Mouse (Mus musculus): ENCODE measurements around the gene Plekhg3. TPM values are rescaled to one million over a fixed set of nuclear protein-coding genes. Genes with fewer than 3 reads are reported as not detected.

Gene Plekhg3
- total RNA-seq, 2 experiments from 2014 or later, result 22.7 to 24.6 TPM

DNA sequence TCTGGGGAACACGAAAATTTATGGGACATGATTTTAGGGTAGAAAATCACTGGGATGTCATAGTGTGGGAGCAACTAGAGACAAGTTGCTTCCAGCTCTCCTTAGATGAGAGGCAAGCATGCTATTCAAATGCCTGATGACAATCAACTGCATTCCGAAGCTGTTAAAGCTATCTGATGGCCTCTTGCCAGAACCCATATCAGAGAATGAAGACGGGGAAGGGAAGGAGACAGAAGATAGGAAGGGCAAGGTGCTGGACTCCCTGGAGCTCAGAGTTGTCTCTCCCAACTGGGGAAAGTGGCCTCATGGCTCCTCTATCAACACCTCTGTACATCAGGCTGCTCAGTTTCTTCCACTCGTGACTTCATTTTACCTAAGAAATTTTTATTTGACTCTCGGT lies 7.0 kb upstream of the Plekhg3 start:
- intact Hi-C loops (cut with DNase I), result no loop called here

DNA sequence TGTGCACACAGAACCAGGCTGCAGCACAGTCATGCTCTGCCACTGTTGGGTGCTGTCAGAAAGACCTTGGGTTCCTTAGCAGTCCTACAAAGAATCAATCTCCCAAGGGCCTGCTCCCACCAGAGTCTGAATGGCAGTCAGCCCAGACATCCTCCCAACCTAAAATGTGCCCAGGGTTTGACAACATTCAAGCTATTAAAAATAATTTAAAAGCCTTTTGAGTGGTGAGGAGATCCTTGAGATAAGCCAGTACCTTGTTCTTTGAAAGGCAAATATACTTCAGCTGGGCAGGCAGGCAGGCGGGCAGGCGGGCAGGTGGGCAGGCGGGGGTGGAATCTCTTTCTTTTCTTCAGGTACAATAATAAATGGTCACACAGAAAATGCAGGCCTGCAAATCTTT lies 5.8 kb upstream of the Plekhg3 start:
- intact Hi-C loops (cut with DNase I), result no loop called here
- DNase-seq, result no peak

More for the DNA sequence above, 7.0 kb upstream of the Plekhg3 start:
- no peak for DNase-seq

DNA sequence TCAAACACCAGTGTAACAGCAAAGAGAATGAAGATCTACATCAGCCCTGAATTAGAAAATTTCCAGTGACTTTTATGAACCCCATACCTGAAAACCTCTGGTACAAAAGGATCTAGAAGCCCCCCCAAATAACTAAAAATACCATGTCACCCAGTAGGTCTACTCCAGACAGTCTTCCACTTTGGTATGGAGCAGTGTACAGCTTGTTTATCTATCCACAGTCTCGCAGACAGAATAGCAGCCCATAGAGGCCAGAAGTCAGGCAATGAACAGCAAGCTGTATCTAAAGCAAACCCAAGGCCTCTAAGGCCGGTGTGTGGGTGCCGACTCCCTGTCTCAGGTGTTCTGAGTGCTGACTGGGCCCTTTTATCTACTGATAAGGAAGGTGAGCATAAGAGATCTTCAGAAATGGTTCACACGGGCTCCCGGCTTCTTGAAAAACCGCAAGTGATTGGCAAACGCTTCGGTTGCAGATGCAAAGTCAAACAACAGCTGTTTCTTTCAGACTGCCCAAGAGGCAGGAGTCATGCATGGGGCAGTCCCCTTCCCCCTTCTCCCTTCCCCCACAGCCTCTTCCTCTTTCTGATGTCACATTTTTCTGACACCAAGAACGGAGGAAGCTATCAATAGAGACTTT lies 3.3 kb upstream of the Plekhg3 start:
- DNase-seq, result no peak
- intact Hi-C loops (cut with DNase I), result no loop called here

DNA sequence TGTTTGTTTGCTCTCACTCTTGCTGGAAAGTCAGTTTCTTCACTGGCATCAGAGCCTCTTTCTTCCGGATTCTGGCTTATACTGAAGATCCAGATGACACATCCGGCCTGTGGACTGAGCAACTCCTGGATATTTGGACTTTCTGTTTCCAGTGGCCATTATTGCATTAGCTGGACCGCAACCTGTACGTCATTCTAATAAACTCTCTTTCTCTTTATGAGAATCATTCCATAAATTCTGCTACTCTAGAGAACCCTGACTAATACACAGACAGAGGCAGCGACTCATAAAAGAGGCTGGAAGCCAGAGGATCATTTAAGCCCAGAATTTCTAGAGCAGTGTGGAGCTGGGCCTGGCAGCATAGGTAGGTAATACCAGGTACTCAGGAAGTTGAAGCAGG lies 1.9 kb upstream of the Plekhg3 start:
- DNase-seq, result no peak
- intact Hi-C loops (cut with DNase I), result no loop called here

DNA sequence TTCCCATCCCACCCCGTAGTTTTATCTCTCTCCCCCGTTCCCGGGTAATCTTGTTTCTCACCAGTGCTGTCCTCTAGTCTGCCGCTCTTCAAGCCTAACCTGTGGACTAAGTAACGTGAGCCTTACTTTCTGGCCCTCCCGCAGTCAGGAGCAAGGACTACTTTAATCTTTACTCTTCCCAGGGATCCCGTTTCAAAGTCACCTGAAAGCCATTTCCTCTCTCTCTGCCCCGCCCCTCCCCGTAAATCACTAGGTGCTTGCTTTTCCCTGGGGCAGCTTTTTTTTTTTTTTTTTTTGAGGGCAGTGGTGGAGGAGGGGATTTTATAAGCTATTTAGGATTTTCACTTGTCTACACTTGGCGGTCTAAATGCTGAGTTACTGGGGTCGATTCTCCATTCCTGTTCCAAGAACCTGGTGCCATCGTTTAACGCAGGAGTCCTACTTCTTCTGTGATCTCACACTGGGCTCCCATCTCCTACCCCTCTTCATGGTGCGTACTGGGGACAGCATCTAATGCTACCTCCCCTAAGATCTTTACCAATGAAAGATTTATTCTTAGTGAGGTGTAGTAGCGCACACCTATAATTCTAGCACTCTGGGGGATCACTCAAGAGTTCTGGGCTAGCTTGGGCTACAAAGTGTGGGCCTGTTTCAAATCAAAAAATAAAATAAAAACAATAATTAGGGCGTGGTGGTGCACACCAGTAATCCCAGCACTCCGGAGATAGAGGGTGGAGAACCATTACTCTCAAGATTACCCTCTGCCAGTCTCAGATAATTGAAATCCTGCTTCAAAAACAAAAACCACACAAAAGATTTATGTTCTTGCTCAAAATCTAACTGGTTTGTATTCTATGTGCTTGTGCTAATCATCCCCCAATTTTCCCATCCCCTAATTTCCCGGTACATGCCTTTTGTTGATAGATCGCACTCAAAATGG lies 1.6 kb downstream of the Plekhg3 start:
- no peak for DNase-seq
- intact Hi-C loops (cut with DNase I), result loop anchor here (2.0 kb wide), 1 partner anchor 13 kb away; no protein-coding TSS in a partner anchor

DNA sequence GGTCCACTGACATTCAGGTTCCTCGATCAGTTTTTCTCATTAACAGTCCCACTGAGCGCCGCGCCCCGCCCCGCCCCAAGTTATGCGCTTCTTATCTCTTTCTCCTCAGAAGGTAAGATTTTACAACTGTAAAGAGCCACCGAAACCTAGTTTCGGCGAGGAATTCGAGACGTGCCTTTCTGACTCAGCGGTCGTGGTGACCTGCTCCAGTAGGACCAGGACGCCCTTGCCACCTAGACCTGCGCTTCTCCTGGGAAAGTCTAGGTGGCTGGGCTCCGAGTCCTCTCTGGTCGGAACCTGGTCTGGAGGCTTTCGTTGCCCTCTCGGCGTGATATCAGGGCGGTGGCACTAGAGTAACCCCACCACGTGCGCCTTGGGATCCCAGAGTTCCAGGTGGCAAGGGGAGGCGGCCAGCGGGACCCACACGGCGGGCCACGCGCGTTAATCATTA lies 2.3 kb downstream of the Plekhg3 start:
- intact Hi-C loops (cut with DNase I), result loop anchor here (2.0 kb wide), 1 partner anchor 14 kb away; no protein-coding TSS in a partner anchor
- DNase-seq, result no peak

DNA sequence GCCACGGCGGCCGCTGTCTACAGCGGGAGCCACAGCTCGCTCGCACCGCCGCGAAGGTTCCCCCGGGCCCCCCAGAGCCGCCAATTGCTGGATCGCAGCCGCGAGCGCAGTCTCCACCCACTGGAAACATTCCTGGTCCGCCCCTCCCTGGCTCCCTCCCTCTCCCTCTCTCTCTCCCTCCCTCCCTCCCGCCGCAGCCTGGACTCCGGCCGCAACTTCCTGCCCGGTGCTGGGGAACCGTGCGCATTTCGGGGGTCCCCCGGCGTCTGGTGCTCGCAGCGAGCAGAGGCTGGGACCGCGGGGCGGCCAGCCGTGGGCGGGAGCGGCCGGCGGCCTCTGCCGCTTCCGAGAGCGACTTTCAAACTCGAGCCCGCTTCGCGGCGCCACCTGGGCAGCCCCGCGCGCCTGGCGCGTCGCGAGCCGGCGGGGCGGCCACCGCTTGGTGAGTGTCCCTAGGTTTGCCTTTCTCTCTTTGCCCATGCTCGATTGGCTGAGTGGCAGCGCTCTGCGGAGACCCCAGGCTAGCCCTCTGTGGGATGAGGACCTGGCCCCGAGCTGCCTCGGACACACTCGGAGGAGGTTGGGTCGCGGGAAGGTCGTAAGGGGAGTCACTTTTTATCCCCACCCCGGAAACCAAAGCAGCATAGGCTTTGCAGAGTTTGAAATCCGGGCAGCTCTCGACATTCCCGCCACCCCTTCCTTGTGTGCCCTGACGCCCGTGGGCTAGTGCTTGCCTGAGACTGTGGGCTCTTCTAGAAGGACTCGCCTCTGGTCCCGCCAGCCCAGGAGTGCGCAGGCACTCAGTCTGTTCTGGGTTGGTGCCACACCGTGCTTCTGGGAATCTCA lies 2.9 kb downstream of the Plekhg3 start:
- peak; percentile 84 to 86 for DNase-seq
- intact Hi-C loops (cut with DNase I), result loop anchor here (2.0 kb wide), 1 partner anchor 15 kb away; no protein-coding TSS in a partner anchor

DNA sequence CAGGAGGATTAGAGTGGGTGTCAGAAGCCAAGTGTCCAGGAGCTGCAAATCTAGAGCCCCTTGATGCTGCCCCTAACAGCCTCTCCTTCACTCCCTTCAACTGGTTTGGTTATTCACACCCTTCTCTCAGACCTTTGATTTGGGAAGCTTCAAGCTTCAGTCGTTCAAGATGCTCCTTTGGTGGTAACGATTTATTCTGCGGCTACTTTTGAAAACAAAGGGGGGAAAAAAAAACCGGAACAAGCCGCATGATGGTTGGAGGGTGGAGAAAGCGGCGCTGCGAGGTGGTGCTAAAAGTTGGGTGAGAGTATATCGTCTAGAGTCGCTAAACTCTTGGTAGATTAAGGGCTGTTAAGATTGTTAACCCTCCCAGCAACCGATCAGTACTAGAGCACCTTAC lies 3.5 kb downstream of the Plekhg3 start:
- intact Hi-C loops (cut with DNase I), result no loop called here
- peak in 1 of 2 experiments; percentile 48 for DNase-seq

DNA sequence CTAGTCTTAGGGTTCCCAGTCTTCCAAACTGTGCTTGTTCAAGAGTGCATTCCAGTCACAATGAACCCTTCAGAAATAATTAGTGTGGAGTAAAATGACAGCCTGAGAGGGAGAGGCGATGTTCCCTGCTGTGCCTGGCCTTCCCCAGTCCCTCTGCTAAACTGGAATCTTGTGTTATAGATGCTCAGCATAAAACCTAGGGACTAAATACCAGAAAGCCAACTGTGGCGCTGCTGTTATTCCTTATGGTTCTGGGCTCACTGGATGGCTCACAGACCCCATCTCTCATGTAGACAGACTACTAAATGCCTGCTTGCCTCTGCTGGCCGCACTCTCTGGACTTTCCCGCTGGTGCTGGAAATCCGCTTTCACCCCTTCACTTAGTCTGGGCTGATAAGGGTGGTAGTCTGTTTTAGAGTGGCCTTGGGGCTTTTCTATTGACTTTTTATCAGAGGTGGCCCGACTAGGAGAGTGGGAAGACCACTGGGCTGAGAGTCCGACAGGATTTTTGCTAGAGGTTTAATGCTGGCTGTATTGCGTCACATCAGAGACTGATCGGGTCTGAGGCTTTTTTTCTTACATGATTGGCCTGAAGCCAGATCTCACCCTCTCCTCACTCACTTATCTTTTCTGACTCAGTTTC lies 4.1 kb downstream of the Plekhg3 start:
- DNase-seq, result peak in 1 of 2 experiments; percentile 47

DNA sequence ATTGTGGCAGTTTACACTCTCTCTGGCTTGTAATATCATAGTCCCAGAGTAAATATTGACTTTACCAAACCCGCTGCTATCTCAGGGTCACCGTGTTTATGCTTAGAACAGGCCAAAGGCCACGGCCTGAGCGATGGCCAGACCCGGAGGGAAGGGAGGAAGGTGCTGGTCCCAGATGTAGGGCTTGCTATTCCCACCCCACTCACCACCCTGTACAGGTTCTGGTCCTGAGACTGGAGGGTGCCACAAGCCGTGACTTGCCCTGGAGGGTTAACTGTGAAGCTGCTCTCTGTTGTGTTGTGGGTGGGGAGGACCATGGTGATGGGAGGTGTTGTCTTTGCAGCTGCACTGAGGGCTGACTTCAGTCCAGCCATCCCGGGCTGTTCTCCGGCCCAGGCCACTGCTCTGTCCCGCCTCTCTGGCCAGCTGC lies 4.8 kb downstream of the Plekhg3 start:
- DNase-seq, result peak; percentile 65 to 70
- intact Hi-C loops (cut with DNase I), result loop anchor here (1.0 kb wide), 1 partner anchor 39 kb away; no protein-coding TSS in a partner anchor

More for the DNA sequence above, 4.1 kb downstream of the Plekhg3 start:
- intact Hi-C loops (cut with DNase I), result loop anchor here (1.0 kb wide), 1 partner anchor 38 kb away; no protein-coding TSS in a partner anchor

DNA sequence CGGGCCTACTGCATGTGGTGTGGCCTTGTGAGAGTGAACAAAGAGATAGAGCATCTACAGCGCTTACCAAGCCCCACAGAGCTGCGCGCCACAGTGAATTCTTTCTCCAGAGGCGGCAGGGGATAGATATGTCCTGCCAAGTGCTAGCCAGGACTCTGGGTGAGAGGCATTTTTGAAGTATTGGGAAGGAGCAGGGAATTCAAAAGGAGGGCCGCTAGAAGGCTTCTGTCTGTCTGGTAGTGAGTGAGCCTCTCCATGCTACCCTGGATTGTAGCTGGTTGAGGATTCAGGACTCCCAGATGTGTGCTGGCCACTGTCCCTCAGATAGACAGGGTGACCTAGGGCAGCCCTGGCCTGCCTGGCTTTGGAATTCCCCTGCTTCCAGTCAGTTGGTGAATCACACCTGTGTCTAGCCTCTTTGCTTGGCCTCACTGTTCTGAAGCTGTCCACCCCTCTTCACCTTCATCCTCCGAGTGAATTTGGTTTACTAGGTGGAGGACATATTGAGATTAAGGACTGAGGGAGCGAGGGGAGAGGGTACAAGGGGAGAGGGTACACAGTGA lies 6.0 kb downstream of the Plekhg3 start:
- intact Hi-C loops (cut with DNase I), result no loop called here
- DNase-seq, result peak in 1 of 2 experiments; percentile 35

DNA sequence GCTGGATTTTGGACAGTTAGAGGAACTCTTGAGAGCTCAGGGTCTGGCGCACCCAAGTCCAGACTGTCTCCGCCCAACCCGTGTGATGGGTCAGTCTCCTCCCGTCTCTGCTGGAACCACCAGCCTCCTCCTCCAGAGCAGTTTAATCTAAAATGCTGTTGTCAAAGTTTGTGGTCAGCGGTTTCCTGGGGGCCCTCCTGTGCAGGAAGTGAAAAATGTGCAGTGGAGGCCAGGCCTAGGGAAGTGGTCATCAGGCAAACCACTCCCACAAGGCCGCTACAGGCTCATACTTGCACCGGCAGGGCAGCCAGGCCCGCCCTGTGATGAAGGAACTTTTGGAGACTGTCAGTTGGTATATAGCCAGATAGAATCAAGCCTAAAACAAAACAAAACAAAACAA lies 6.7 kb downstream of the Plekhg3 start:
- peak; percentile 68 to 69 for DNase-seq
- intact Hi-C loops (cut with DNase I), result no loop called here

DNA sequence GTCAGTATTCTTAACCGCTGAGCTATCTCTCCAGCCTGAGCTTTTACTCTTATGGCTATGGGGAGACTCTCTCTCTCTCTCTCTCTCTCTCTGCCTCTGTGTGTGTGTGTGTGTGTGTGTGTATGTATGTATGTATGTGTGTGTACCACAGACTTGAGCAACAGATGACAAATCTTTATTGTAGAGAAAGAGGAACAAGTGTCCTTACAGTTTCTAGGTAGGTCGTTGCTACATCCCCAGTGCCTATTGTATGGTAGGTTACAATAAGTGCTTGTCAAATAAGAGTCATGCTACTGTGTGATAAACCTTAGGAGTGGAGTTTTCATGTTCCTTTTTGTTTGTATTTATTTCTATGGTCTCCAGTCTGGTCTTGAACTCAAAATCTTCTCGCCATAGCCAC lies 9.5 kb downstream of the Plekhg3 start:
- no peak for DNase-seq
- intact Hi-C loops (cut with DNase I), result no loop called here

DNA sequence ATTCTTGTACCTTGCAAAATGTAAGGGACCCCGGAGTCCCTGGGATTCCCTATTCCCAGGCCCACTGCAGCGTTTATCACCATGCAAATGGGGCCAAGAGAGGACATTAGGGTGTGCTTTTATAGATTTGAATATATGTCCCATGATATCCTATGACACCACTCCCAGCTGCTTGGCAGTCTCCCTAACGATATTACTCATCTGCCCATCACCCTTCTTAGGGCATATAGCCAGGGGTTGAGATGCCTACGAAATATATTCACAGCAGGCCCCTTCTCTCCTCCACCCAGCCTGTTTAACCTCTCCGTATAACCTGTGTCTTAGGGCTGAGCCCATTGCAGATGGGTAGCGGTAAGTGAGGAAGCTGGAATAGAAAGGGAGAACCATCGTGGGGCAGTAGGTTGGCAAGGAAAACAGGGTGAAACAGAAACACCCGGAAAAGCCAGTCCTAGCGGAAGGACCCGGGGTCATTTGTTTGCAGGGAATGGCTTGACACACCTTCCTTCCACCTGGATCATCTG lies 10.1 kb downstream of the Plekhg3 start:
- DNase-seq, result no peak
- intact Hi-C loops (cut with DNase I), result no loop called here

DNA sequence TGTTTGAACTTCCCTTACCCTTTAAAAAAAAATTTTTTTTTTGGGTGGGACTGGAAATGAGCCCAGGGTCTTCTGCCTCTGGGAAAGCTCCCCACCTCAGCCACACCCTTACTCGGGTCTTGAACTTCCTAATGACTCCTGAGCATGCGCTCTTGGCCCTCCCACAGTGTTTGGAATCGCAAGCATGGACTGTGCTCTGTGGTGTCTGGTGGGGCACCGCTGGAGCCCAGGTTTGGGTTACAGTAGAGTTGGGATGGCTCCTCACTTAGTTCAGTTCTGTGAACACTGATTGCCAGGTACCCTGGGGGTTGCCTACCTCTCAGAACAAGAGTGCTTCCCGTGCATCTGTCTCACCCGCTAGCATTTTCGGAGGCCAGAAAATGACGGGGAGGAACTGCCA lies 10.8 kb downstream of the Plekhg3 start:
- DNase-seq, result no peak
- intact Hi-C loops (cut with DNase I), result no loop called here

DNA sequence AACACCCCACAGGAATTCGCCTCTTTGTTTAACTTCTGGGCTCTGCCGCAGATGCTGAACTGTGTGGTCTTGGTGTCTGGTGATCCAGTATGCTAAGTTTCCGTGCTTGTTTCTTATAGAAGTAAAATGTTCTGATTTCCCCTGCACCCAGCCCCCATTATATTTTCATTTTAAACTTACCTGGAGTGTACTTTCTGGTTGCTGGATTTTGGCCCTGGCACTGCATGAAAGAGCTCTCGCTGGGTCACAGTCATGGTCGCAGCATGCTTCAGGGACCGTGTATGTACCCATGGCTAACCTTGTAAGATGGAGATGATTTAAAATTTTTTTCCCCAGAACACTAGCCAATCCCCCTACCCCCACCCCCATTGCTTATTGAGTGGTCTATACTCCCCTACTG lies 11.2 kb downstream of the Plekhg3 start:
- intact Hi-C loops (cut with DNase I), result no loop called here
- no peak for DNase-seq

DNA sequence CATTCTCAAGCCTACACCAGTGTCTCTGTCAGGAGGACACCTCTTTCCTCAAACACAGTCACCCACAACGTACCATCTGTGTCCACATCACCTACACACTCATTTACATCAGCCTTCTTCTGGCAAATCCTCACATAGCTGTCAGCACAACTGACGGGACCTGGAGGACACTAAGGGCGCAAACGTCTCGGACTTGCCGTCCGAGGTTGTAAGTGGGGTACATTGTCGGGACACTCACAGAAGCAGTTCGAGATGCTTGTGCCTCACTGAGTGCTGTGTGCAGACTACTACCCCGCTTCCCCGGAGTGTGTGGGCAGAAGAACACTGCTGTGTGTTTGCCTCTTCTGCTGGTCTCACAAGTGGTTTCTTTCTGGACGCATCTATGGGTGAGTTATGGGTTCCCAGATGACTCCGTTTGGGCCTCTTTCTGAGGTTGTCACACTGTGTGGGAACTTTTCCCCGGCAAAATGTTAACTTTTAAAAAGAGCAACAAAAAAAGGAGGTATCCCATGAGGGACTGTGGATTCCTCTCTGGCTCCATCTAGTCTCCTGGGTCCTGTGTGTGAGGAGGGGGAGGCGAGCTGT lies 15.2 kb downstream of the Plekhg3 start:
- intact Hi-C loops (cut with DNase I), result no loop called here
- DNase-seq, result no peak

DNA sequence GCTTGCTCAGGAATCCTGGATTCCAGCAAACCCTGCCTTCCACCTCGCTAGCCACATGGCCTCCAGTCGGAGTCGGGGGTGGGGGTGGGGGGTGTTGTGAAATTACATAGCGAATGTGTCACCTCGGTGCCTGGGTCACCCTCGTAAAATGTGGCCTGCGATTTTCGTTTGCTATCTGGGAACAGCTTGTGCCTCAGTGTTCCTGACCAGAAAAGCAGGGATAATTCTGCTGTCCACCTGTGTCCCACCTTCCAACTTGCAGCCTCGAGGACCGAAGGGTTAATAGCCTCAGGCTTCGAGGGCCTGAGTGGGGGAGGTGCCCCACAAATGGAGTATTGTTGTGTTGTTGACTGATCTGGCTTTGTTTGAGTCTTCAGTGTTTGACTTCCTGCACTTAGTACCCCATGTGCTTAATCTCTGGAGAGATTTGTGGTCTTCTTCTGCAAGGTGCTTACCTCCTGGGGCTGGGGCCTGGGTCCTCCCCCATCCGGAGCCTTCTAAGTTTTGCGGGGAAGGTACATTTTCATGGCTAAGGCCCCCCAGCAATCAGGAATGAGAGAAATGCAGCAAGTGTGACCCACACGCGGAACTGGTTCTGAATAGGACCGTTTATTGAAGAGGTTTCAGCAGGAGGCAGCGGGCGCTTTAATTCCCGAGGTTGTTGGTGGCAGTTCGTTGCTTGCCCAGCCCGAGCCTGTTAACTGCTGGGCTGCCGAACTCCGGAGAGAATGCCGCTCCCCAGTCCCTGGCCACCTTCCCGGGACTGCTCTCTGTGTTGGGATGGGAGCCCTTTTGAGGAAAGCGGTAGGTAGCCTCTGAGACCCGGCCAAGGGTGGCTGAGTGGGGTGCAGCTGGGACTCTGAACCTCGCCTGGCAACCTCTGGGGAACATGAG lies 15.9 kb downstream of the Plekhg3 start:
- peak; percentile 61 to 70 for DNase-seq
- intact Hi-C loops (cut with DNase I), result no loop called here

Data from heart, postnatal 10 days (tissue).